Mouse (Mus musculus): Measurements from ENCODE around the gene Csf1.

Csf1 gene

DNA sequence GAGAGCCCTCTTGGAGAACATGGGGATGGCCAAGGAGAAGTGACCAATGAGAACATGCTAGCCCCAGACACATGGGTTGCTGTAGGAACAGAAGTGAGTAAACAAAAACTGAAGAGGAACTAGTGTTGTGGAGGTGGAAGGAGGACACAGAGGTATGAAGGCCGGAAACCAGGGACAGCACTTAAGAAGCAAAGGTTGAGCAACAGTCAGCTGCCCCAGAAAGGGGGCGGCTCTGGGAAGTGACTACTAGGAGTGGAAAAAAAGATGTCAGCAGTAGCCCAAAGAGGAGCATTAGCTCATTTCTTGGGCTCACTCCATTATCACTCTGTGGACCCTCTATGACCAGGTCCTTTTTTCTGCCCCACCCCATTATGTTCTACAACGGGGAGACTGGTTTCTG, 23.0 kb upstream of the Csf1 start:
- DNase-seq (ENCODE audit: low read depth, low spot score): no peak

DNA sequence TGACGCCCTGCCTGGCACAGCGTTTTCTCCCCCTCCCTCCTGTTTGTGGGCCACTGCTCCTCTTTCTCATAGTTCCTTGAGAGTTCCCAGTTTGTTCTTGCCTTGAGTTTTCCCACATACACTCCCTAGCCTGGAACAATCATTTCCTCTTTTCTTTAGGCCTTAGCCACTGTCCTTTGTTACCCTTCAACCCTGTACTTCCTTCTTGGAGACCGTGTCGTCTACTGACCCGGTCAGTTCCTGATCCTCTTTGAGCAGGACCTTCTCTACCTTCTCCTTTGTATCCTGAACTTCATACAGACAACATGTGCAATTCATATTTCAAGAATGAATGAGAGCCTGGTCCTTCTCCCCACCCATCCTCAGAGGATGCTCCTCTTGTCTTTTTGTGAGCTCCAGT, 21.0 kb upstream of the Csf1 start:
- DNase-seq (ENCODE audit: low read depth, low spot score): no peak

- peak; percentile 39 for DNase-seq (ENCODE audit: low read depth, low spot score)
Observed at GRCm38 (mm10) chr3:107778016-107778415, 17.7 kb upstream of the Csf1 start.

DNA sequence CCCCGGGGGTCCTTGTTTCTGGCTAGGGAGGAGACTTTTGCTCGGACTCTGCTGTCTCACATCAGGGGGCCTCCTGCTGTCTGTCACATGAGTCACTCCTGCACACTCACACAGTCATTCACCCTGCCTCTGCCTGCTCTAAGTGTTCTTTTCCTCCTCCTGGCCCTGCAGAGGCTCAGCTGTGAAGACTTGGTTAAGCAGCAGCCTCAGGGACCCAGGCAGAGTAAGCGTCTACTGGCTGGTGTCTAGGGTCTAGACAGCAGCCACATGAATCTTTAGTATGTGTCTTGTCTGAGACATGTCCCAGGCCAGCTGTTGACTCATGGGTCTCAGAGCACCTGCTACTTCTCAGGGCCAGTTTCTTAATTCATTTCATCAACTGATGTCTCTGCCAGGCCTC, 16.0 kb upstream of the Csf1 start:
- no peak for DNase-seq (ENCODE audit: low read depth, low spot score)

GRCm38 (mm10) chr3:107775736-107776135, 15.5 kb upstream of the Csf1 start:
- DNase-seq (ENCODE audit: low read depth, low spot score): no peak

DNA sequence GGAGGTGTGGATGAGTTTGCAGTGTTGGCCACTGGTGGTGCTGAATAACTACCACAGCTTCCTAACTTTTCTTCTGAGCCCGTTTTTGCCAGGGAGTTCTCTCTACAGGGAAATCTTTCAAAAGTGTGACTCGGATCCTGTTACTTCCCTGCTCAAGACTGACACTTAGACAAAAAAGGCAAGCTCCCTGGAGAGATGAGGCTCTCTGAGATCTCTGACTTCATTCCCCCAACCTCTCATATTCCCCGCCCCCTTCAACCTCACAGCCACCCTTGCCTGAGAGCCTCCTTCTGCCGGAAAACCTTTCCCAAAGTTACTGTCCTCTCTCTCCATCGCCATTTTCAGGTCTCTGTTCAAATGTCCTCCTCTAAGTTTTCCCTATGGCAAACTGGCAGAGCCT, 14.8 kb upstream of the Csf1 start:
- no peak for DNase-seq (ENCODE audit: low read depth, low spot score)

DNA sequence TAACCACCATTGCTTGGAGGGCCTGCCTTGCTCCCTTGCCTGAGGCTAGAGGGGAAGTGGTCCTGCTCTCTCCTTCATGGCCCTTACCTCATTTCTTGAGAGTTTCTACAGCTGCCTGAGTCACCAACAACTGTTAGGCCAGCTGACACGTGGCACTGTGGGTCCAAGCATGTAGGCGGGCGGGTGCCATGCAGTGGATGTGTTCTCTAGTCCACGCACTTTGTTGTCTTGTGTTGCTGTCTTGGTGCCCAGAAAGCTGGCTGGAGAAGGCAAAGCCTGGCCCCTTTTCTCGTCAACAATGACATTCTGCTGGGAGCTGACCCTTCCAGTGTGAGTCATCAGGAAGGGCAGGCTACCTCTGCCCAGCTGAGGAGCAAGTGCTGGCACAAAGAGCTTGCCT, 12.6 kb upstream of the Csf1 start:
- no peak for DNase-seq (ENCODE audit: low read depth, low spot score)

GRCm38 (mm10) chr3:107769692-107770091, 9.4 kb upstream of the Csf1 start:
- DNase-seq (ENCODE audit: low read depth, low spot score): no peak

DNA sequence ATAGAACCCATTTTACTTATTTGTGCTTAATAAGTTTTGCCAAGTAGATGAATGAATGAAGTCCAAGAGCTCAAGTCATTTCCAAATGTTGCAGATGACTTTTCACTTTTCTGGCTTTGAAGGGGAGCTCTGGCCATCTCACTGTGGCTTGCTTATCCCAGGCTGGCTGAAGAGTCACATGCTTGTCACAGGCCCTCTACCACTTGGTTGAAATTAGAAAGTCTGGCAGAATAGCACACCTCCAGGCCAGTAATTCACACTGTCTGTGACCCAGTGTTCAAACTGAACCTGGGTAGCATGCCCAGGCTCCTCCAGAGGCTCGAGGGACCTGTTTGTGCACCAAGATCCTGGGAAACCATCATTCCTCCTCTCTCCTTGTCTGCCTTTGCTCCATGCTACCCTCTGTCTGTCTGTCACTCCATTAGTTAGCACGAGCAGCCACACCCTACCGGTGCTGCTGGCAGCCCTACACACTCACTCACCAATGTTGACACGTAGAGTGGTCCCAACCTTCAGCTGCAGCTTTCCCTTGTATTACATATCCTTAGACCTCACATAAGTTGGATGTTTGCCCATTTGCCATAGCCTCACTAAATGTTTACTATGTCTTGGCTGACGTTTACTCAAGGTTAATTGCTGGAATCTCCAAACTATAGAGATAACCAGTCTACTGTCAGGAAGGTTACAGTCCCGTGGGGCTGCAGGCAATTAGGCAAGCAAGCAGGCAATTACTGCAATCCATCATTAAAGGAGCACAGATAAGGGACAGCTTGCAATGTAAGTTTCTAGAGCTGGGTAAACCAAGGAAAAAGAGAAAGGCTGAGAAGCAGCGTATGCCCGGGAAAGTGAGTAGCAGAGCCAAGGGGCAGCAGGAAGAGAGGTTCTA, 8.1 kb upstream of the Csf1 start:
- no peak for DNase-seq (ENCODE audit: low read depth, low spot score)

DNA sequence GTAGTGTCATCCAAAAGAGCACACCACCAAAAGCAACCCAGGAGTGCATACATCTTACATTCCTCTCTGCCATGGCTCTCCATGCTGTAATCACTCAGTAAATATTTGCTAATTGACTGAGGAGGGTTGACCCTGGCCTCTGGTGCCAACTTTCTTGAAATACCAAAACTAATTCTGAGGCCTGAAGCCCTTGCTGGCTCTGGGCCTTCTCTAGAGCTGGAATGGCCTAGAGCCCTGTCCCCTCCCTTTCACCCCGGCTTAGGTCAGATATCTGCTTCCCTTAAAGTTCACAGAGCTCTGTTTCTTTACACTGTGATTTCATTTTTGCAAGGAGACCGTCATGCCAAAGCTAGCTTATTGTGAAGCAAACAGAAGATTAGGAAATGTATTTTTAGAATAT, 6.5 kb upstream of the Csf1 start:
- no peak for DNase-seq (ENCODE audit: low read depth, low spot score)

DNA sequence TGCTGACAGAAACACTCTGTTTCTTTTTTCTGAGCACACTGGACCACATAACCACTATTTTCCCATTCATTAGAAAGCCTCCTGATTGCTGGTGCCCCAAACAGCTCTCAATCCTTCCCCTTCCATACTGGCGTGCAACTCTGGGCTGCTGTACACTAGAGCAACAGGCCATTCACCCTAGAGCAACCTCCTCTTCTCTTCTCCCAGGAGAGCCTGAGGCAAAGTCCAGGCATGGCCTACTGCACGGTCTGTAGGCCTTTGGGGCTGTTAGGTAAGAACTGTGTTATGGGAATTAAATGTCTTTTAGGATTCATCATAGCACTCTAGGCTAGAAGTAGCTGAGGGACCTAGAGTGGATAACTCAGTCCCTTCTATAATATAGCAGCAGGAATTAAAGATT, 5.7 kb upstream of the Csf1 start:
- DNase-seq (ENCODE audit: low read depth, low spot score): no peak

GRCm38 (mm10) chr3:107763552-107763951, 3.3 kb upstream of the Csf1 start:
- no peak for DNase-seq (ENCODE audit: low read depth, low spot score)

- DNase-seq (ENCODE audit: low read depth, low spot score): no peak
Observed at GRCm38 (mm10) chr3:107761446-107761845, 1.2 kb upstream of the Csf1 start.

- no peak for DNase-seq (ENCODE audit: low read depth, low spot score)
Observed at GRCm38 (mm10) chr3:107760771-107761170, 502 bp upstream of the Csf1 start.

DNA sequence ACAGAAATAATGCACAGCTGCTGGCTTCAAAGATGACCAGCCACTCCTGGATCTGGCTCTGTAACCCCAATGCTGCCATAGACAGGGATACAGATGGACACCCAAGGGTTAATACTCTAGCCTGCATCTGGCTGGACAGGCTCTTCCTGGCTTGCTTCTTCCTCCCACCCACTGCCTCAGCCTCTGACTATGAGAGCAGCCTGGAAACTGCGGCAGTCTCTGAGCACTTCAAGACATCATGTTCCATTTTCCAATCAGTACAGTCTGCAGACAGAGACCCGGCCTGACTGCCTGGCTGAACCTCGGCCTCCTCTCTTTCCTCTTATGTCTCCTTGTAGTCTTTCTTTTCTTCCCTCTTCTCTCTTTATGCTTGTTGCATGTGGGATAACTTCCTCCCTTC, 1.6 kb downstream of the Csf1 start:
- DNase-seq (ENCODE audit: low read depth, low spot score): peak; percentile 69

DNA sequence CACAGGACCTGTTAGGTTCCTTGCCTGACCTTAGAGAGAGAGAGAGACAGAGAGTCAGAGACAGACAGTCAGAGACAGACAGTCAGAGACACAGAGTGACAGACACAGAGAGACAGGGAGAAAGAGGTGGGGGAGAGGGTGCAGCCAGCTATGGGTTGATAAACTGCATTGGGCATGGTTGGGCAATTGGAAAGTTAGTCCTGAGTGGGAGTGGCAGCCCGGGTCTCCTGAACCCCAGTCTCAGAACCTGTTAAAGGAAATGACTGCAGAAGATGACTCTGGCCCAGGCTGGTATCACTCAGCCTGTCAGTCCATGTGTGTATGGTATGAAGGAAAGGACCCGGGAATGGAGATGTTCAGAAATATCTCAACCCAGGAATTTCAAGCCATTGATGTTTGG, 2.1 kb downstream of the Csf1 start:
- no peak for DNase-seq (ENCODE audit: low read depth, low spot score)

DNA sequence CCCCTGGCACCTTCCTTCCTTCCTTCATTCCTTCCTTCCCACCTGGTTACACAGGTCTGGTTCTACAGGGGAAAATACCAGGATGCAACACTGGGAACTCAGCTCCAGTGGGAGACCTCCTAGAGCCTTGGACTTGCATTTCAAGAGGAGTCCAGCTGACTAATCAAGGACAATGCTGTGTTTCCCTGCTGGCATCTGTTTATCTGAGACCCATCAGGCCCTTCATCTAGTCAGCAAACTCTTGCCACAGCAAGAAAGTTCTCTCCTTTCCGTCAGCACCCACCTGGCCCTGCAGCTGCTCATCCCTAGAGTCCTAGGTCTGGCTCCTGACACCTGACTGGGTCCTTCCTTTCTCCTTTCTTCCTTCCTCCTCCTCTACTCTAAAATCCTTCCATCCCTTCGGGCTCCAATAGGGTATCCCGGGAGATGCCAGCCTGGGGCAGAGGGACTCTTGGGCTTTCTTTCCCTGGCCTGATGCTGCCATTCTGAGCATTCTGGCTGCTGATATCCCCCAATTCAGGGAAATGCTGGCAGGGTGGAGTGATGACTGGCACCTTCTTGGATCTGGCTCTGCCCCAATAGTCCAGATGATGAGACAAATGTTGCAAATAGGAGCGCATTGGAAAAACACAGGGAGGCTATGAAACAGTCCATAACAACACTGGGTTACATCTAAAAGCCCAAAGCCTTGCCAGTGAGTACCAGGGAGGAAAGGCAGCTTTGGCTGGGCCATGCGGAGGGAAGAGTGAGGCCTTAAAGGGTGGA, 2.7 kb downstream of the Csf1 start:
- peak; percentile 87 for DNase-seq (ENCODE audit: low read depth, low spot score)

DNA sequence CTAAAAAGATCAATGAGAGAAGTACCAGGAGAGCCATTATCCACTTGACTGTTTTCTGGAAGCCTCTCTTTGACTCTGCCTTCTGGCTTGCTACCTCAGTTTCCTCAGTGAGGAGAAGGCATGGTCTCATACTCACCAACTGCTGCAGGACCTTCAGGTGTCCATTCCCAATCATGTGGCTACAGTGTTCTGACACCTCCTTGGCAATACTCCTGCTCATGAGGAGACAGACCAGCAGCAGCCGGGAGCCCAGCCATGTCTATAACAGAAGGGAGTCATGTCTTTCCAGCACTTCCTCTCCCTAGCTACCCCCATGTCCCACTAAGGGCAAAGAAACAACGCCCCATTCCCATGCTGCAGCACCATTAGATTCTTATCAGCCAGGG, 3.8 kb downstream of the Csf1 start:
- no peak for DNase-seq (ENCODE audit: low read depth, low spot score)

- peak; percentile 87 for DNase-seq (ENCODE audit: low read depth, low spot score)
Observed at GRCm38 (mm10) chr3:107755702-107756480, 4.4 kb downstream of the Csf1 start.

DNA sequence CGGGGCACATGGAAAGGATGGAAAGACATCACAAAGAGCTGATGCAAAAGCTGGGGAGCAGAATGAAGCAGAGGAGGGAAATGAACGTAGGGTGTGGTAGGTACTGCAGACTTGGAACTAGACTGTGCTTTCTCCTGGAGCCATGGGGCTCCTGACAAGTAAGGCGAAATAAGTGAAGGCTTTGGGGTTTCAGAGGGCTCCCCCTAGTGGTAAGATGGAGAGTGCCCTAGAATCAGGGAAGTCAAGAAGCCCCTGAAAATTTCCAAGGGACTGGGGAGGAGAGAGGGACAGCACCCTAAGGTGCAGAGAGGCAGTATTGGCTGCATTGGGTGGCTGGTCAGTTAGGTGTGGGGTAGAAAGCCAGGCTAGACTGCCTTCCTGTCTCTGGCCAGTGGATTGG, 5.6 kb downstream of the Csf1 start:
- peak; percentile 79 for DNase-seq (ENCODE audit: low read depth, low spot score)

GRCm38 (mm10) chr3:107751607-107752006, 8.7 kb downstream of the Csf1 start:
- peak; percentile 61 for DNase-seq (ENCODE audit: low read depth, low spot score)

Measured in brain, adult 2 months (tissue).